Mouse (Mus musculus) heart, adult 8-10 months (tissue): ENCODE data around the gene Whamm. TPM values are rescaled to one million over a fixed set of nuclear protein-coding genes. Genes with fewer than 3 reads are reported as not detected.

Experiments used
- DNase-seq: peaks from one replicate; pipeline ENCODE4 v3.0.0; 2022; ENCODE audit warnings: low spot score
- total RNA-seq, 4 experiments: library from RNA; stranded (reverse); gene quantifications; 2 replicates each; pipeline ENCODE4 v1.2.4; 2022

Whamm gene
- 10 to 100 TPM in 1 of 4 experiments, 1 to 10 TPM in 3; 7.8 to 10.2 (median 8.4) TPM for total RNA-seq

DNA sequence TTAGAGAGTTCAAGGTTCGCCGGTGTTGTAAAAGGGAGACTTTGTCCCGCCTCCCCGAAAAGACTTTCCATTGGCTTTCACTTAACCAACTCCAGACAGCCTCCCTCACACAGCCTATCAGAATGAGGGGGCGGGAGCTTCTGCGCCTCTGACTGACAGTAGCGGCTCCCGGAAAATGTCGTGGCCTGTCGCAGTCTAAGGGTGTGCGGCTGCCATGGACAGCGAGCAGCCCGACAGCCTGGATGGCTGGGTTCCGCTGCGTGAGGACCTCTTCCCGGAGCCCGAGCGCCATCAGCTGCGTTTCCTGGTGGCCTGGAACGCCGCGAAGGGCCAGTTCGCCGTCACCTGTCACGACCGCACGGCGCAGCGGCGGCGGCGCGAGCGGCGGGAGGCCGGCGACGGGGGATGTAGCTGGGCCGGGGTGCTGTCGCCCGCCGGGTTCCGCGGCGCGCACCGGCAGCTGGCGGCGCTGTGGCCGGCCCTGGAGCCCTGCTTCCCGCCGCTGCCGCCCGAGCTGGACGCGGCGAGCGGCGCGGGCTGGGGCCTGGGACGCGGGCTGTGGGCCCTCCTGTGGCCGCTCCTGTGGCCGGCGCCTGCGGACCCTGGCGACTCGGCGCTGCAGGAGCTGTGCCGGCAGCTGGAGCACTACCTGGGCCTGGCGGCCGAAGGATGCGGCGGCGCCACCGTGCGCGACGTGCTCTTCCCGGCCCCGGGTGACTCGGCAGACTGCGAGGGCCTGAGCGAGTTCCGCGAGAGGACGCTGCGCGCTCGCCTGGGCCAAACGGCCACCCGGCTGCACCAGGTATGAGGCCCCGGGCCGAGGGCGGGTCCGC is at the start of gene Whamm:
TSS of gene Whamm (plus strand) at position 159 of the 833 bp plus-strand sequence.
- DNase-seq = peak; percentile 95

DNA sequence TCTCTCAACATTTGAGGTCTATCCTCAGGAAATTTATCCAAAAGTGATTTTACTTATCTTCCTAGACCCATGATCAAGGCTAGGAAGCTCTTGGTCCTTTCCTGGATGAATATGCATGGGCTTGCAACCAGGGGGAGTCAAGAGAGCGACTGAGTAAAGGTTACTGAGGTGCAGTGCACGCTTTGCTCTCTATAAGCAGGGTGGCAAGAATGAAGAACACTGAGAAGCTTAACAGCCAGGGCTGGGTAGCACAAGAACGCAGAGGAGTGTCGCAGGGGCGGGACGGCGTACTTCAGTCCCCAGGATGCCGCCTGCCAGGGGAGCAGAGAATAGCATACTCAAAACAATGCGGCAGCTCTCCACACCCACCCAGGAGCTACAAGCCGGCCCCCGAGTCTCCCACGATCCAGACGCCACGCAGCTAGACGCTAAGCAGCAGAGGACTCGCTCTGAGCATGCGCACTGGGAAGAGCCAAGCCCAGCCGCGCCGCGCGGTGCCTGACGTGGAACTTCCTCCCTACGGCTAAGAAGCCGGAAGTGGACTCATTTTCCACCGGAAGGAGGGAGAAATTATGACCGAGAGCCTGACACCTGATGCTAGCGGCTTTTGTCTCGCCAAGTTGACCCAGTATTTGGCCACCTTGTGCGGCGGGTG is 47.9 kb upstream of the Whamm start:
- peak; percentile 90 for DNase-seq

DNA sequence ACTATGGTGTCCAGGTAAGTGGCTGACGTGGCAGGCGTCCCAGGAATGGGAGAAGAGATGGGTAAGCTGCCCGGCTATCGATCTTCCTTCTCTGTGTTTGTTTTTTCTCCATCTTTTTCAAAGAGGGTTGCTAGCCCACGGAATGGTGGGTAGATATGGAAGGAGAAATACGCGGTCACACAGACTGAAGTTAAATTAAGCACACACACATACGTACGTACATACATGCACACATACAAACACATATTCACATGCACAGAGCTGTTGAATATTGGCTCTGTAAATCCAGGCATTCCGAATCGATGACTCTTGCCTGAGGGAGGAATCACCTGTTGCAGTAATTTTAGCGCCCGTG is 47.4 kb upstream of the Whamm start:
- DNase-seq = no peak

DNA sequence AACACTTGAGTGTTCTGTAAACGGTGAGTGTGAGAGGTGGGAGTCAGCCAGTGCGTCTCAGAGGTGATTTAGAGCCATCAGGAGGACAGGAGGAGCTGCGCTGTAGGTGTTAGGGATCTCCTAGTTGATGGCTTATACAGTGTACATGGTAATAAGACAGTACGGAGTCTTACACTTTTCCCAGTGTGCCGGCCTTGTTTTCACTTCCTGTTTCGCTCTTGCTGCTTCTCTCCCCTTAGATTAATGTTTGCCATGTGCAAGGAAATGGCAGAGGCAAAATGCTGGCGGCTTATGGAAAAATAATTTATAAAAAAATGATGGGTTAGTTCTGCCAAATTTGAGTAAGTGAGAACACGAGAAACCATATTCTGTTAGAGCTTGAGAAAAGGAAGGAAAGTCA is 42.1 kb upstream of the Whamm start:
- no peak for DNase-seq

DNA sequence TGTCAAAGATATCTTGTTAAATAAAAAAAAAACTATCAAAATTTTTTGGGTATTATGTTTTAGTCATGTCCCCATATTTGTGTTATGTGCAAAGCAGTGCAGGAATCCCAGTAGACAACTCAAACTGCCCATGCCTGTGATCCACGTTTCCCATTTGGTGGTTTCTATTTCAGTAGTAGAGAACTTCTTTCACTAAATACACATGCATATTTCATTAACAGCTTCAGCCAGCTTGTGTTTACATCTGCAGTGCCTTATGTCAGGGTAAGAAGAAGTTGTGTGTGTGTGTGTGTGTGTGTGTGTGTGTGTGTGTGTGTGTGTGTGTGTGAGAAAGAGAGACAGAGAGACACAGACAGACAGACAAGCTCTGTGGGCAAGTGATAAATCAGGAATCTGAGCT is 39.6 kb upstream of the Whamm start:
- DNase-seq = no peak

DNA sequence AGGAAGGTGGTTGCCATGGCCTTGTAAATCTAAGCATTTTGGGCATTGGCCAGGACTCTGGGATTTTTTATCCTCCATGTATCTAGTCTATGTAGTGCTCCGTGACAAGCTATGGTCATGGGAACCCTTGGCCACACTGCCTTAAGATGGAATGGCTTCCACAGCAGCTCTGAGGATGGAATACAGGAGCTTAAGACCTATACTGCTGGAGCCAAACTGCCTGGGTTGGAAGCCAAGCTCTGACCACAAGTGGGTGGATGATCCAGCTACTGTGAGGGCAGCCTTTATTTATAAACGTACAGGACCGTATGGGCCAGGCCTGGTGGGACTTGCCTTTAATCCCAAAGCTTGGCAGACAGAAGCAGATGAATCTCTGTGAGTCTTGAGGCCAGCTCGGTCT is 34.6 kb upstream of the Whamm start:
- no peak for DNase-seq

GRCm38 (mm10) chr7:81538070-81538675 is 32.9 kb upstream of the Whamm start:
- DNase-seq = no peak

GRCm38 (mm10) chr7:81539565-81539964 is 31.5 kb upstream of the Whamm start:
- no peak for DNase-seq

DNA sequence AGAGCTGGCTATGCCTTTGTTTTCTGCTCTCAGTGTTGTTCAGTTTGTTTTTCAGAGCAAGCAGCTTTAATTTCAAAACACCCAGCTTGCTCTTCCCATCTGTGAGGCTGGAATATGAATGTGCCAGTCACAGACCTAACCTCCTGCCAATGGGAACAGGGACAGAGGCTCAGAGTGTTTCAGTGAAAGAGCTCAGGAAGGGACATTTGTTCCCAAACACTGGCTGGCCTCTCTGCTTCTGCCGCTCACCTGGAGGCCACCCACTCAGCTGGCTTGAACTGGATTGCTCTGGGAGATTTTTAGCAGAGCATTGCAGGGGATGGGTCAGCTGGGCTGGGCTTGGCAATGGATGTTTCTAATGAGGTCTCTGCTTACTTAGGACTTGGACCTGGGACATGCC is 30.1 kb upstream of the Whamm start:
- DNase-seq = no peak

DNA sequence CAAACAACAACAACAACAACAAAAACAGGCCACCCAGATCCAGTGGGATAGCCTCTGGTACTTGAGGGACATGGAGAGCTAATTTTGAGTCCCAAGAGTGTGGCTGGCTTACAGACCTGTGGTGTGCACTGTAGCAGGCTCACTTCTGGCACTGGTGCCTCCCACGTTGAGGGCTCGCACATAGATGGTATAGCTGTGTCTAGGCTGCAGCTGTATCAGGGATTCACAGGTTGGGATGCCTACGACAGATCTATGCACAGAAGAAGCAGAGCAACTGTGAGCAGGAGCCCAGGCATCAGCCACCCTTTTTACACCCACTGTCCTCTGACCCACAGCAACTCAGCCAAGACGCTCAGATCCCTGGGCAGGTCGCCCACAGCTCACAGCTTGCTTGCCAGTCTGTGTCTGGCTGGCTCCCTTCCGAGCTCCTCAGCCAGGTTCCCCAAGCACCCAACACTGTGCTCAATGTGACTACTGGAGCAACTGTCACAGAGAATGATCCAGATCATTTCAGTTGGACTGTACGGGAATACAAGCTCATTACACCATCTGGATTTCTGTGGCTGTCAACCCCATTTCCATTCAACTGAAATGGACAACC is 29.0 kb upstream of the Whamm start:
- DNase-seq = peak; percentile 69

DNA sequence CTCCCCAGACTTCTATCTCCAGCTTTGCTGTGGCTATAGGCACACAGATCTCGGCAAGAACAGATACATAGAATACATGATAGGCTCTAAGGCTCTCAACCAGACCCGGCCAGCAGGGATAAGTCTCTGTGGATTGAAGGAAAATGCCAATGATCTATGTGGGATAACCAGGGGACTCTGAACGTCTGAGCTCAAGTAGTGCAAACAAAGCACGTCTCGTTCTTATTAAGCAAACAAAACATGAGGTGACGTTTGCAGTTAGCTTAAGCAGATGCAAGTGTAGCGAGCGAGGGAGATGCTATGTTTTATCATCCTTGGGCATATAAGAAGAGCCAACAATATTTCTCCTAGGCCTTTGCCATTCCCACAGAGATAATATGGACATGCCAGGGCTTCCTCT is 28.1 kb upstream of the Whamm start:
- no peak for DNase-seq

DNA sequence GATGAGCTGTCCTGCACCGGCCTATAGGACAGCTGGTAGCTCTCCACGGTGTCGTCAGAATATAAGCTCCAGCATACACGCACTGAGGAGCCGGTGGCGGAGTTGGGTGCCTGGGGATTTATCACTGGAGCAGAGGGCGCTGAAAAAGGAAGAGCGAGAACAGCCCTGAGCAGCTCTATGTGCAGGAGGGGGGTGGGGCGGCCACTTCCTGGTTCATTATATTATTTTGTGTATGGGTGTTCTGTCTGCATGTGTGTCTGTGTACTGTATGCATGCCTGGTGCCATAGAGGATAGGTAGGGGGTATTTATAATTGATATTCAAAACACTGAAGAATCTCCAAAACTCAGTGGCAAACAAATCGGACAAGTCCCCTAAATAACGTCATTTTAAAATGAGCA is 22.2 kb upstream of the Whamm start:
- no peak for DNase-seq

- DNase-seq = no peak
Measured at GRCm38 (mm10) chr7:81553589-81553988, 17.5 kb upstream of the Whamm start.

DNA sequence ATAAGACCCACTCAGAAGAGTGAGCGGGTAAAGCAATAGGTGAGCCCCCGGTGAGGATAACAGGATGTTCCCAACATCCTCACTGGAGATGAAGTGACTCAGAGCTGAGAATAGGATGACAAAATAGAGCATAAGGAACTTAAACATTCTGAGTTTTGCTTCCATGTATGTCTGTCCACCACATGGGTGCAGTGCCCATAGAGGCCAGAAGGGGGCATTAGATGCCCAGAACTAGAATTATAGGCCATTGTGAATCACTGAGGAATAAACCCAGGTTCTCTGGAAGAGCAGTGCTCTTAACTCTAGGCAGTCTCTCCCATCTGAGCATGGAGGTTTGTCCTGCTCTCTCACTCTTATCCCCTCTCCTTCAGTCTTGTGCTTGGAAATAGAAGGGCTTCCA is 16.7 kb upstream of the Whamm start:
- DNase-seq = no peak

DNA sequence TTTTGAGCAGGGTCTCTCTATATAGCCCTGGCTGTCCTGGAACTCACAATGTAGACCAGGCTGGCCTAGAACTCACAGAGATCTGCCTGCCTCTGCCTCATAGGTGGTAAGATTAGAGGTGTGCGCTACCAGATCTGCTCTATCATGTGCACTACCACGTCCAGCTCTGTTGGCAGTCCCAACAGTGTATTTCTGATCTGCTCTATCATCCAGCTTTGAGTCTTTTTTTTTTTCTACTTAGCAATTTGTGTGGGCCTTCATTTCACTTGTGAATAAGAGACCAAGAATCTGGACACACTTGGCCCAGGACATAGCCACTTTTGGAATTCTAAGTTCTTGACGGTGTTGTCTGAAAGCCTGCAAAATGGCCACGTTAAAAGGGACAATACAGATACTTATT is 14.2 kb upstream of the Whamm start:
- DNase-seq = no peak

- DNase-seq = no peak
Measured at GRCm38 (mm10) chr7:81557252-81557984, 13.6 kb upstream of the Whamm start.

- DNase-seq = no peak
Measured at GRCm38 (mm10) chr7:81557985-81558360, 13.1 kb upstream of the Whamm start.

GRCm38 (mm10) chr7:81559231-81559980 is 11.7 kb upstream of the Whamm start:
- no peak for DNase-seq

DNA sequence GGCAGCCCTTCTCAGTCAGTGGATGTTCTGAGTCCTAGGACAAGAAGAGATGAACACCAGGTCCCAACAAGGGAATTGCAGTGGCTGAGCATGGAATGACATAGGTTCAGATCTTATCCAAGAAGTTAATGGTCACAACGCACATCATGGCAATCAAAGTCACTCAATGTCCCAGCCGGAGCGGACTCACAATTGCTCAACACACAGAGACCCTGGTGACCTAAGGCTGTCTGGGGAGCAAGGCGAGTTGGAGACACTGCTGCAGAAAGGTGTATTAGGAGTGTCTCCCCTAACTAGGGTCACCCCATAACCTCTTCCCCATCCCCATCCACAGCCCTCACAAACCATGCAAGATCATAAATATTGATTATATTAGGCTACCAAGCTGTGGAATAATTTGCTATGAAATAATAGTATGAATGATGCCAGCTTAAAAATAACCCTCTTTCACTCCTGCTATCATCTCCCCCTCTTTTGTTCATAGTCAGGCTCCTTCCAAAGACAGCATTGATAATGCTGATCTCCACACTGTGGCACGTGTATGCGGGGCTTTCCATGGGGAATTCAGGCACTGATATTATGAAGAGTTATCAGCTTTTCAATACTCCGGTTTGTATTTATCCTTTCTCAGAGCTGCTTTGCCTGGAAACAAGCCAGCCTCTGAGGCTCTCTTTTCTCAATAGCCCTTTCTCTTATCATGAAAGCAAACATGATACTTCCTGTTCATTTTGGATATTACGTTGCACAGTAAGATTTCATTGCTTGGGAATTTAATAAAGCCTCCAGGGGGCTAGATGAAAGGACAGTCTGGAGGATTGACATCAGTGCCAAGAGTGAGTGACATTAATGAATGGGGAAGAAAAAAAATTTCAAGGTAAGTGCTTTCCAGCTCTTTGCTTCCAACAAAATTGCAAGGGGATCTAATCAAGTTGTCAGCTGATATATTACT is 10.7 kb upstream of the Whamm start:
- DNase-seq = no peak

- DNase-seq = no peak
Measured at GRCm38 (mm10) chr7:81561211-81561610, 9.9 kb upstream of the Whamm start.
